Mouse (Mus musculus): Measurements from ENCODE around the gene Arhgef28. TPM values are rescaled to one million over a fixed set of nuclear protein-coding genes. Genes with fewer than 3 reads are reported as not detected.

Gene Arhgef28
- polyA plus RNA-seq, 1 experiment from 2014 or later, result 10.2 TPM

DNA sequence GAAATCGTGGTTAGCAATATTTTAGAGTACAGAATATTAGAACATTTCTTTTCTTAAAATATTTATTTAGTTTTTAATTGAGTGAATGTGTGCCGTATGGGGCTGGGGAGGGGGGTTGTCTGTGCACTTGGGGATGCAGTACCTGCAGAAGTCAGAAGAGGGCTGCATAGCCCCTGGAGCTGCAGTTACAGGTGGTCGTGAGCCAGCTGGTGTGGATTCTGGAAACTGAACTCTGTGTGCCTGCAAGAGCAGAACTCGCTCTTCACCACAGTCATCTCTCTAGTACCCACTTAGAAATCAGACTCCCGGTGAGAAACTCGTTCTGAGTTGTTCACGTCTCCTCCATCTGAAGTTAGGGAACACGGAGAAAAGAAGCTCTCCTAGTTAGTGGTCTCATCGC lies 2.6 kb upstream of the Arhgef28 start:
- DNase-seq (ENCODE audit: low spot score), result no peak
- Histone ChIP-seq H3K9me3 (no peaks in the 10 kb centered on the region), H3K4me1 (peaks cover 19% of the 10 kb centered on the region), H3K27me3 (ENCODE audit: insufficient read depth, poor library complexity, severe bottlenecking) (peaks cover 17% of the 10 kb centered on the region), H3K4me3 (no peak overlapping the region), H3K27ac (no peak overlapping the region), H3K36me3 (no peaks in the 10 kb centered on the region)
- 38% methylated on average over 9 of the region's 9 CpGs for WGBS

DNA sequence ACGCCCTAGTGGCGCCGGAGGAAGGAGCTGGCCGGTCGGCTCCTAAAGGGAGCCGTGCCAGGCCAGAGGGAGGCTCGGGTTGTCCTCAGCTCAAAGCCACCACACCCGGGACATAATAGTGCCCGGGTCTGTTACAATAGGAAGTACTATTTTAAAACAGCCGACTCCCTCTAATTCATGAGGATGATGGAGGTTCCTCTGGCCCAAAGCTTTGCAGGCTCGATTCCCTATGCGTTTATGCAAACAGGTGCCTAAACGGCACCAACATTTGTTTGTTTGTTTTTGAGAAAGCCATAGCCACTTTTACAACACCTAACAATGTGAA lies 269 bp upstream of the Arhgef28 start:
- DNase-seq (ENCODE audit: low spot score), result no peak
- Histone ChIP-seq H3K36me3 (no peaks in the 10 kb centered on the region), H3K4me3 (peak overlapping the region; percentile 69), H3K27me3 (ENCODE audit: insufficient read depth, poor library complexity, severe bottlenecking) (peaks cover 17% of the 10 kb centered on the region), H3K4me1 (peaks cover 25% of the 10 kb centered on the region), H3K9me3 (no peaks in the 10 kb centered on the region), H3K27ac (peak overlapping the region; percentile 88)
- 2% methylated on average over 13 of the region's 13 CpGs for WGBS

DNA sequence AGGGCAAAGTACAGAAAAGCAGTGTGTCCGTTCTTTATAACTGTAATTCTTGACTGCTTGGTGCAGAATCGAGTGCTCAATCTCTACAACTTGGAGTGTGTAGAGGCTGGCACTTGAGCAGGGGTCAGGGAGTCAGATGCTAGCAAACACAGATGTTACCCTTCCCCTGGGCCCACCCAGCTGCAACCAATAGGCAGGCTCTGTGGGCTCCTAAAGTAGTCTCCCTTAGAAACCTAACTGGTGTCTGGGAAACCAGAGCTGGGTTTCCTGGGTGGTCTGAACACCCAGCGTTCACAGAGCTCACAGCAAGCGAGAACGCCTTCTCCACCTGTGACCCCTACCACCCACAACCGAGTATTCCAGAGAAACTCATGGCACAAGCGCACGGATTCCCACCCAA lies 1.1 kb downstream of the Arhgef28 start:
- Histone ChIP-seq H3K36me3 (no peaks in the 10 kb centered on the region), H3K27ac (peak overlapping the region; percentile 88; the same call in 1 of the 2 replicates), H3K4me1 (peaks cover 33% of the 10 kb centered on the region), H3K27me3 (ENCODE audit: insufficient read depth, poor library complexity, severe bottlenecking) (peaks cover 17% of the 10 kb centered on the region), H3K9me3 (no peaks in the 10 kb centered on the region), H3K4me3 (peak overlapping the region; percentile 69)
- WGBS, result 37% methylated on average over 8 of the region's 8 CpGs
- no peak for DNase-seq (ENCODE audit: low spot score)

DNA sequence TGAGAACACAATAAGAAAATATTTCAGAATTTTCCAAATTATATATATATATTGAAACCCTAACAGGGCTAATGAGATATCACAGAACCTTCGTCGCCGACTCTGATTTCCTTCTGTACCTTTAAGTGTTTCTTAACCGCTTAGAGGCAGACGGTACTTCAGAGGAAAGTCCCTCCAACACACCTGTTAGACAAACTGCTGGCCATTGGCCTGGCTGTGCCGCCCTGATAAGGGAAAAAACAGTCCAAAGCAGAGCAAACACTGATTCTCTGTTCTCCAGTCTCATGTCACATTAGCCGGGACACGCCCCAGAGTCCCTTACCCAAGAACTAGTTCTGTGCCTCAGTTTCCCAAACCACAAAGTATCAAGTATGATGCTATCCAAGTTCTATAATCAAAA lies 1.9 kb downstream of the Arhgef28 start:
- Histone ChIP-seq H3K36me3 (no peaks in the 10 kb centered on the region), H3K9me3 (no peaks in the 10 kb centered on the region), H3K4me1 (peaks cover 33% of the 10 kb centered on the region), H3K27ac (no peak overlapping the region), H3K27me3 (ENCODE audit: insufficient read depth, poor library complexity, severe bottlenecking) (peaks cover 17% of the 10 kb centered on the region), H3K4me3 (no peak overlapping the region)
- 87% methylated on average over 8 of the region's 8 CpGs for WGBS
- no peak for DNase-seq (ENCODE audit: low spot score)

DNA sequence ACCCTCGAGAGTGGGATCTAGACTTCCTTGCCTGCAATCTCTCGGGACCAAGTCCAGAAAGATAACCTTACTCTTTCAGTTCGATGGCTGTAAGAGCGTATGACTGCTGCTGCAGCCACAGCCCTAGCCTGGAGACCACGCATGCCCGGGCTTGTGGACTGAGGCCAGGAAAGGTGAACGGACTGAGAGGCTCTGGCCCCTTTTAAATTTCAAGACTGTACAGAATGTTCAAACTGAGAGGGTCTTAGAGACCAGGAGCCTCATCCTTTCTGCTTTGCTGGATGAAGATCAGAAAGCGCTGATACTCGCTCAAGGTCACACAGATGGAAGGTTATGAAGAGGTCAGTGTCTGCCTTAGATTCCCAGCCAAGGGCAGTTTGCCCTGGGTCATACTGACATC lies 4.8 kb downstream of the Arhgef28 start:
- peaks cover 4% of the 10 kb centered on the region; the same call in 1 of the 2 replicates for H3K27me3 ChIP-seq (ENCODE audit: insufficient read depth, poor library complexity, severe bottlenecking)
- H3K27ac ChIP-seq, result peak overlapping the region; percentile 69
- H3K9me3 ChIP-seq, result no peaks in the 10 kb centered on the region
- peaks cover 29% of the 10 kb centered on the region for H3K4me1 ChIP-seq
- WGBS, result 23% methylated on average over 9 of the region's 9 CpGs
- no peak for DNase-seq (ENCODE audit: low spot score)
- H3K36me3 ChIP-seq, result no peaks in the 10 kb centered on the region
- peak overlapping the region; percentile 22; the same call in 1 of the 2 replicates for H3K4me3 ChIP-seq

DNA sequence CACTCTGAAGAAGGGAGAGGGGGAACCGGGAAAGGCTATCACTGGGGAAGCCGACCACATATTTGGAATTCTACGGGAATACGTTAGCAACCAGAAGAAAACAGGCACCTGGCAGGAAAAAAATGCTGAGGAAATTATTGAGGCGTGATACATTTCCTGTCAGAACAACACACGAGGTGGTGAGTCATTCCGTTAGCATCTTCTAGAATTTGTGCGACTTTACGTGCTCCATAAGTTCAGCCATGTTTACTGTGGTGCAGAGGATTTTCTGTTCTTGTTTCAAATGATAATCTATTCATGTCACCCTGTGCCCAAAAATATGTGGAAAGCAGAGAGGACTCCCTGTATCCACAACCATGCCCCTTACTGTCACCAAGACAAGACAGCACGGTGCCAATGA lies 13.6 kb downstream of the Arhgef28 start:
- H3K27ac ChIP-seq, result peak overlapping the region; percentile 63; the same call in 1 of the 2 replicates
- no peak for DNase-seq (ENCODE audit: low spot score)
- H3K9me3 ChIP-seq, result no peaks in the 10 kb centered on the region
- peaks cover 8% of the 10 kb centered on the region; the same call in 1 of the 2 replicates for H3K4me1 ChIP-seq
- H3K36me3 ChIP-seq, result no peaks in the 10 kb centered on the region
- 58% methylated on average over 10 of the region's 10 CpGs for WGBS
- no peaks in the 10 kb centered on the region for H3K27me3 ChIP-seq (ENCODE audit: insufficient read depth, poor library complexity, severe bottlenecking)
- no peak overlapping the region for H3K4me3 ChIP-seq

DNA sequence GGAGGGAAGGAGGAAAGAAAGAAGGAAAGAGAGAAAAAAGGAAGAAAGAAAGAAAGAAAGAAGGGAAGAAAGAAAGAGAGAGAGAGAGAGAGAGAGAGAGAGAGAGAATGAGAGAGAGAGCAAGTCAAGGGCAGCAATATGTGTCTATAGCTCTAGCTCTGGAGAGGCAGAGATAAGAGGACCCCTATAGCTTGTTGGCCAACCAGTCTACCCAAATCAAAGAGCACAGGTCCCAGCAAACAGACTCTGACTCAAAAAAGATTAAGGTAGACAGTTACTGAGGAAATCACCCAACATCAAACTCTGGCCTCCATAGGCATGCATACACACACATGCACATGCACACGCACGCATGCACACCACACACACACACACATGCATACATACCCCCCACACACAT lies 17.7 kb downstream of the Arhgef28 start:
- no peak for DNase-seq (ENCODE audit: low spot score)
- H3K27me3 ChIP-seq (ENCODE audit: insufficient read depth, poor library complexity, severe bottlenecking), result no peaks in the 10 kb centered on the region
- H3K36me3 ChIP-seq, result no peaks in the 10 kb centered on the region
- H3K9me3 ChIP-seq, result no peaks in the 10 kb centered on the region
- no peak overlapping the region for H3K27ac ChIP-seq
- H3K4me3 ChIP-seq, result no peak overlapping the region
- WGBS, result 95% methylated on average over 2 of the region's 2 CpGs
- H3K4me1 ChIP-seq, result peaks cover 16% of the 10 kb centered on the region

DNA sequence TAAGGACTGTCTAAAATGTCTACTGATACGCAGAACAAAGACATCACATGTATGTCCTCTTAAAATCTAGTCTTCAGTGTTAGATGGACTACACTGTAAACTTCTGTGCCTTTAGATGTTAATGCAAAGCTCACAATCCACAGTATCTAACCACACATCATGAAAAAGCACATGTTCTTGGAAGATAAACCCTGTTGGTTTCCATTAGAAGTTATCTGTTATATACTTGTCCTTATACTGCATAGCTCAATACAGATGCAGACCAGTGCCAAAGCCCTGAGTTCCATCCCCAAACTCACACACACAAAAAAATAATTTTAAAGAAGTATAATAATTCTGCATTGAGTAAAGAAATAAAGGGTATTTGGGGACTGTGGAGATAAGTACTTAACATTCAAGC lies 18.3 kb downstream of the Arhgef28 start:
- DNase-seq (ENCODE audit: low spot score), result no peak
- Histone ChIP-seq H3K27me3 (ENCODE audit: insufficient read depth, poor library complexity, severe bottlenecking) (no peaks in the 10 kb centered on the region), H3K4me3 (no peak overlapping the region), H3K9me3 (no peaks in the 10 kb centered on the region), H3K27ac (no peak overlapping the region), H3K4me1 (peaks cover 16% of the 10 kb centered on the region), H3K36me3 (no peaks in the 10 kb centered on the region)
- WGBS, result 92% methylated on average over 1 of the region's 1 CpGs

DNA sequence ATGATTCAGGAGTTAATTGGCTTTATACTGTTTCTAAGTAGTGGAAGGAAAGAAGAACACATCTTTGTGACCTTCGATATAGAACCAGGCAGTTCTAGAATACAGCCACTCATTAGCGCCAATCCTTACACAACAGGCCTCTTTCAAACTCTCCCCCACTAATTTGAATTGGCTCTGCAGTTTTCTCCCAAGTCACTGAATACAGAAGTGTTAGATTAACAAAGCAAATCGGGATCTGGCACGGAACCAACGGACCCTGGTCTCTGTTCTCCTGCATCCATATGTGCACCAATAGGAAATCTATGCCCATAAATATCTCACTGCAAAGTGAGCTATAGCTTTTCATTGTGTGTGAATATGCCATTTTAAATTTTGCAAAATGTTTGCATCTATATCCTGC lies 20.1 kb downstream of the Arhgef28 start:
- WGBS, result 80% methylated on average over 5 of the region's 5 CpGs
- H3K27ac ChIP-seq, result no peak overlapping the region

DNA sequence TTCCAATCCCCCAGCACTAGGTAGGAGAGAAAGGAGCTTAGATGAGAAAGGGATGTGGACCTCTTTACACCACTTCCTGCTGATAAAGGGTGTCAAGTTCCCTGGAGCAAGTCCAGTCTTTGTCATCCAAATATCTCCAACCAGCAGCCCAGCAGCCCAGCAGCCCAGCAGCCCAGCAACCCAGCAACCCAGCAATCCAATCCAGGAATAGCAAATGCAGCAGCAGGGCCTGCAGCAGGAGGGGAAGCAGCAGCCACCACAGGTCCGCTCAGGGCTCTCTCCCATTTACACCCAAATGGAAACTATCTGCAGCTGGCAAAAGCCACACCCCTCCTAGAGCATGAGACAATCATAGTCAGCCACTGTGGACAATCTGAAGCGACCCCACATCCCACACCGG lies 21.6 kb downstream of the Arhgef28 start:
- no peak overlapping the region for H3K4me3 ChIP-seq
- H3K4me1 ChIP-seq, result peaks cover 8% of the 10 kb centered on the region
- peak overlapping the region; percentile 49; the same call in 1 of the 2 replicates for H3K27ac ChIP-seq
- no peaks in the 10 kb centered on the region for H3K27me3 ChIP-seq (ENCODE audit: insufficient read depth, poor library complexity, severe bottlenecking)
- no peaks in the 10 kb centered on the region for H3K9me3 ChIP-seq
- peak; percentile 77 for DNase-seq (ENCODE audit: low spot score)
- WGBS, result 34% methylated on average over 3 of the region's 3 CpGs
- no peaks in the 10 kb centered on the region for H3K36me3 ChIP-seq

More for the DNA sequence above, 20.1 kb downstream of the Arhgef28 start:
- no peaks in the 10 kb centered on the region for H3K27me3 ChIP-seq (ENCODE audit: insufficient read depth, poor library complexity, severe bottlenecking)
- DNase-seq (ENCODE audit: low spot score), result no peak
- peaks cover 8% of the 10 kb centered on the region for H3K4me1 ChIP-seq
- no peaks in the 10 kb centered on the region for H3K36me3 ChIP-seq
- no peaks in the 10 kb centered on the region for H3K9me3 ChIP-seq
- H3K4me3 ChIP-seq, result no peak overlapping the region

DNA sequence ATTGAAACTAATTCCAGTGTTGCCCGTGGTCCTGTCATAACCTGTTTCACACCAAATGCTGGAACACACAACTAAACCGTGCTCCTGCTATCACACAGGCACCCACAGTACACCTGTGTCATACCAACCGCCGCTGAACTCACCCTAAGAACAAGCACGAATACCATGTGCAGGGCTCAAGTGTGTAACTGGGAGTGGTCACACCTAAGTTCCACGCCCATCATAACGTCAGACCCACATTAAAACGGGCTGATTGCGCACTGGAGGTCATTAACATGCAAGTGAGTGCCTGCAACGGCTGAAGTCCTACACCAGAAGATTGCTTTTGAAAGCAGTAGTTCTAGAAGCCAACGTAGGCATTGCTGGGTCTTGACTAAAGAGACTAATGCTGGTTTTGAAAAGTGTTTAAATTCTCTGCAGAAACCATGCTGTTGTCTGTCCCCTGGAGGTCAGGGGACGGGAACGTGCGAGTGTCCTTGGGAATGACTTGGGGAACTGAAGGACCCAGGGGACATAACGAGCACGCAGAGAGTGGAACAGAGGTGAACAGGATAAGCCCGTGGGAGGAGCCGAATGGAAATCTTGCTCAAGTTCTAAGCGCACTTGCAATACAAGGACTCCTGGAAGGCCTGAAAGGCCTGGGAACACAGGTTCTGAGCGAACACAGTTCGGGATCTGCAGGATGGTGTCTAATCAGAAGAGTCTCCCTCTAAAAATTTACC lies 22.9 kb downstream of the Arhgef28 start:
- 82% methylated on average over 21 of the region's 21 CpGs for WGBS
- H3K4me3 ChIP-seq, result no peak overlapping the region
- no peak overlapping the region for H3K27ac ChIP-seq
- H3K27me3 ChIP-seq (ENCODE audit: insufficient read depth, poor library complexity, severe bottlenecking), result no peaks in the 10 kb centered on the region
- DNase-seq (ENCODE audit: low spot score), result no peak
- H3K9me3 ChIP-seq, result no peaks in the 10 kb centered on the region
- H3K4me1 ChIP-seq, result peaks cover 8% of the 10 kb centered on the region
- H3K36me3 ChIP-seq, result no peaks in the 10 kb centered on the region

DNA sequence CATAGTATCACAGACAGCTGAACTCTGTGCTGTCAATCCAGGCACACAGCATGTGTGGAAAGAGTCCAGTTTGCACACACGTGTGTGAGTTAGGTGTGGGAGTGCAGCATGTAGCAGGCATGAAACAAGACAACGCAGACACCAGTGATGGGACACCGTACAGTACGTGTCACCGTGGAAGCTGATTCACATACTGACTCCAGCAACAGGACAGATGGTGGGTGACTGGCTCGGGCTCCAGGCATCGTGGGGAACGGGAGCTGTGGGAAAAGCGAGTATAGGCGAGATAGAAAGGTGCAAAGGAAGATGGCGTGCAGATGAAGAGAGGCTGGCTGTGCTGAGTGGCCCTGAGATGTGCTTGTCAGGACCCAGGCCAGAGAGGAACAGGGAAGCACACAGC lies 23.9 kb downstream of the Arhgef28 start:
- Histone ChIP-seq H3K27ac (no peak overlapping the region), H3K27me3 (ENCODE audit: insufficient read depth, poor library complexity, severe bottlenecking) (no peaks in the 10 kb centered on the region), H3K4me3 (no peak overlapping the region), H3K36me3 (no peaks in the 10 kb centered on the region), H3K9me3 (no peaks in the 10 kb centered on the region), H3K4me1 (peaks cover 8% of the 10 kb centered on the region)
- 91% methylated on average over 11 of the region's 11 CpGs for WGBS
- no peak for DNase-seq (ENCODE audit: low spot score)

DNA sequence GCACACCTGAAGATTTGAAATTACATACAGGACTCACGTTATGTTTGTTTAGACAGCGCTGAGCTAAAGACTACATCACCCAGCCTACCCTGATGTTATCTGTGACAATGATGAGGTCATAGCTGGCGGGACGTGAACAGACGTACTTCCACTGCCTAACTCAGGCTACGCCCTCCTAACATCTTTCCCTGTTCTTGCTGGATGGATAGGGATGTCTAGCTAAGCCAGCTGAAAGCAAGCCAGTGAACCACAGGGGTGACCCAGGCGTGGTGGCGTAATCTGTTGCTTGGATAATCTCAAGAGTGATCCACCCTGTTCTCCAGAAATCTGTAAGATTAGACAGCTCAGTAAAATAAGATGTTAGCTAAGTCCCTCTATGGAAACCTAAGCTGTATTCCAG lies 25.6 kb downstream of the Arhgef28 start:
- DNase-seq (ENCODE audit: low spot score), result no peak
- 75% methylated on average over 8 of the region's 8 CpGs for WGBS
- no peak overlapping the region for H3K4me3 ChIP-seq
- no peaks in the 10 kb centered on the region for H3K9me3 ChIP-seq
- no peak overlapping the region for H3K27ac ChIP-seq
- H3K27me3 ChIP-seq (ENCODE audit: insufficient read depth, poor library complexity, severe bottlenecking), result no peaks in the 10 kb centered on the region
- H3K4me1 ChIP-seq, result peaks cover 15% of the 10 kb centered on the region
- H3K36me3 ChIP-seq, result no peaks in the 10 kb centered on the region

Data from heart, embryonic 10.5 days (tissue).